Mouse (Mus musculus): ENCODE measurements around the gene Cox6b2.

GRCm38 (mm10) chr7:4744886-4745285 lies 8.0 kb downstream of the Cox6b2 start:
- TF ChIP-seq POLR2A (IDR thresholded peaks at IDR 0.05; ENCODE audit: borderline replicate concordance, insufficient read depth, low read length) (no peak), CTCF (IDR thresholded peaks at IDR 0.05; ENCODE audit: borderline replicate concordance, insufficient read depth, low read depth, low read length) (no peak)

Measured in cerebellum, adult 2 months (tissue).